Mouse (Mus musculus): Measurements from ENCODE around the gene Pcolce2. TPM values are rescaled to one million over a fixed set of nuclear protein-coding genes. Genes with fewer than 3 reads are reported as not detected.

The Pcolce2 gene
- total RNA-seq, 2 experiments from 2014 or later, result 2.6 to 8.6 TPM

DNA sequence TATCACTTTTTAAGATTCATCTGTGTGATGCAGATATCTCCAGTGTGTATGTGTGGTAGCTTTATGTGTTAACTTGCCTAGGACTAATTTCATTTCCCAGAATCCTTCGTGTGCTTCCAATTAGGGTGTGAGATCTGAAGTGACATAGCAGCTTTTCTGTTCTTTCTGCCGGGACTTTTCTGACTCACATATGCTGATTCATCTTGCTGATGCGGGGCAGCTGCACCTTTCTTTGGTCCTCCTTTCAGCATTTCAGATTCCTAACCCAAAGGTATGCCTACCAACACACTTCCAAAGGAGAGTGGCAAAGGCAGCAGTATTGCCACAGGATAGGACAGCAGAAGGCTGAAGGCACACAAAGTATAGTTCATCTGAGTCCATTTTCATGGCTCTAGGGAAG is 66.7 kb downstream of the Pcolce2 start:
- no peak for DNase-seq (ENCODE audit: low spot score in 2 of 2)

DNA sequence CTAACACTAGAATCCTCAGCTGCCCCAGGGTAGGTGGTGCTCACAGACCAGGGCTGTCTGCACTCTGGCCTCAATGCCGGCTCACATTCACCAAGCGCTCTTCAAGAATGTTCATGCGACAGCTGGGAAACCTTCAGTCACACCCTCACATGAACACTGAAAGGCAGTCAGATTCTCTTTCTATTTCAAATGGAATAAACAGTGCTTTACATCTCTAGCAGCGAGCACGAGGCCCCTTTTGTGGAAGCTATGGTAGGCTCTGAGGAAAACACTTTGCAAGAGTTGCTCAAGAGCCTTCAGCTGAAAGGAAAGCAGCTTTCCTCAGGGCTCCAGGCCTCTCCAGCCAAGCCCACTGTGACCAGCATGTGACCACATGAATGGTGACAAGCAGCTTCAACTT is 68.0 kb downstream of the Pcolce2 start:
- DNase-seq (ENCODE audit: low spot score in 2 of 2), result no peak

GRCm38 (mm10) chr9:95708943-95709342 is 71.5 kb downstream of the Pcolce2 start:
- no peak for DNase-seq (ENCODE audit: low spot score in 2 of 2)

DNA sequence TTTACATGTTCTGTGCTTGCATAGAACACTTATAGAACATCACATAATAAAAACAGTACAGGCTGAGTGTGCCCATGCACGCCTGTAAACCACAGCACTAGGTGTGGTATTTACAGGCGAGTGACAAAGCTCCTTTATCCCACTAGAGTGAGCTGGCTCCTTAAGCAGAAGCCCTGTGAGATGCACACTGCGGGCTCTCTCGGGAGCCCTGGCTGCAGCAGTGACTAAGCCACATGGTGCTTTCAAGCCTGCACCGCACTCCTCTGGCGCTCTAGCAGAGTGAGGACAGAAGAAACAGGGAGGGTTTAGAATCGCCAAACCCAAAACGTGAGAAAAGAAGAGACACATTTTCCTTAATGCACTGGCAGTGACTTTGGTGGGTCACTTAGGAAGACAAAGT is 75.2 kb downstream of the Pcolce2 start:
- no peak for DNase-seq (ENCODE audit: low spot score in 2 of 2)

GRCm38 (mm10) chr9:95736238-95736637 is 98.8 kb downstream of the Pcolce2 start:
- no peak for DNase-seq (ENCODE audit: low spot score in 2 of 2)

DNA sequence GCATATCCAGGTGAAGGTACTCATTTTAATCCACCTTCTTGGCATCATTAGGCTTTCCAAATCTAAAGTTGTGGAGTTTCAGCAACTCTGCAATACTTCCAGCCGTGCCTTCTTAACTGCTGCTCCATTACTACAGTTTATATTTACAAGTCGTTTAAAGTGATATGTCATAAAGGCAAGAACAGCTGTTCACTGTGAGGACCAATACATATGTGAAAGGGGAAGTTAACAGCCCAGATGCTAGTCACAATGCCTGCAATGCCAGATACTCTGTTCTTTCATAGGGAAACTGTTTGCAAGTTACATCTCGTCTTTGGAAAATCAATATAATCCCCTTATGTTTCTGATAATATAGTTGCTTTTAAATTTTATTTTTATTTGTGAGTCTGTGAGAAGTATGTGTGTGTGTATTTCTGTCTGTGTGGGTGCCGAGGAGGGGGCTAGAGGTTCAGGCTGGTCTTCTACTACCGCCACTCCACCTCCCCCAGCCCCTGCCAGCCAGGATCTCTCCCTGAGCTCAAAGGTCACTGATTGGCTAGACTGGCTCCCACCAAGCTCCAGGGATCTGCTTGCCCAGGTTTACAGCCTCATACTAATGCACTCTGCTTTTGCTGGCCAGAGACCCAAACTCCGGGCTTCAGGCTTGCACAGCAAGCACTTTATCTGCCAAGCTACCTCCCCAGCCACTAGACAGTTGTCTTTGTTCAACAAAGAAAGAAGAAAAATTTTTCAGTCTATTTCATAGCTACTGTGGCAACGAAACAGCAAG is 107.6 kb downstream of the Pcolce2 start:
- DNase-seq (ENCODE audit: low spot score in 2 of 2), result no peak

DNA sequence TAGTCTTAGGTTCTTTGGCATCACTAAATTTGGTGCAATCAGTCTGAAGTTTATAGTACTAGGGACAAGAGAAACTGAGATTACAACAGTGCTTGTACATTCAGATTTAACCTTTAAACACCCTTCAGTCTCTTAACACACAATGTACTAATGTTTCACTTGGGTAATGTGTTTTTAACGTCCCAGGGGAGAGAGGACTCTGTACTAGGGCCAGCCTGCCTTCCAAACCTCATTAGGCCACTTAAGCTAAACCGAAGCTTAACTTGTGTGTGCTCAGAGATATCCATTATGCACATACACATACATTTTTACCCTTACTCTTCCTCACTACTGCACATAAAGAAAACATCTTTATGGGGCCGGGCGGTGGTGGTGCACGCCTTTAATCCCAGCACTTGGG is 109.9 kb downstream of the Pcolce2 start:
- no peak for DNase-seq (ENCODE audit: low spot score in 2 of 2)

Other genes starting within 250 kb of the Pcolce2 start
- gene Chst2, start 230.9 kb upstream of the Pcolce2 start, total RNA-seq (2021), result 10 to 100 TPM; 10.6 to 30.0 TPM
- gene U2surp, start 125.6 kb upstream of the Pcolce2 start, total RNA-seq (2021), result 10 to 100 TPM; 52.4 to 55.9 TPM
- 10 to 100 TPM in 1 of 2 experiments, 1 to 10 TPM in 1; 8.4 to 16.1 TPM for gene Paqr9, start 77.9 kb upstream of the Pcolce2 start, total RNA-seq (2021)
- 1 to 10 TPM; 4.3 to 4.6 TPM for gene Trpc1, start 112.8 kb downstream of the Pcolce2 start, total RNA-seq (2021)
- 1 to 10 TPM; 1.1 to 4.4 TPM for gene Pls1, start 207.7 kb downstream of the Pcolce2 start, total RNA-seq (2021)
- 10 to 100 TPM in 1 of 2 experiments, 1 to 10 TPM in 1; 9.7 to 12.4 TPM for gene Atr, start 220.0 kb downstream of the Pcolce2 start, total RNA-seq (2021)

Measured in adrenal gland, adult 18-20 months (tissue).